Mouse (Mus musculus) liver, embryonic 11.5 days (tissue): ENCODE results near the gene Pla2g16. TPM values are rescaled to one million over a fixed set of nuclear protein-coding genes. Genes with fewer than 3 reads are reported as not detected.

Source experiments
- ATAC-seq: fragments of 200-750 bp; cut with Nextera tagmentation; replicated peaks from 2 replicates; pipeline ENCODE4 v1.8.0; 2017; ENCODE audit warnings: moderate number of reproducible peaks, mild to moderate bottlenecking, moderate TSS enrichment, moderate library complexity; ENCODE audit not compliant: low FRiP score
- DNase-seq: peaks from one replicate; pipeline ENCODE4 v3.0.0-alpha.2; 2017; ENCODE audit warnings: low spot score
- H3K27ac ChIP-seq: fragments of 300-500 bp; sonication (generic); 2 replicates; pipeline ENCODE4 v1.5.1; 2014; ENCODE audit warnings: mild to moderate bottlenecking, low read depth, low read length, control low read depth
- H3K27me3 ChIP-seq: fragments of 300-500 bp; sonication (generic); replicated peaks from 2 replicates; pipeline ENCODE4 v1.6.1; 2014; ENCODE audit warnings: low read length, mixed read lengths; ENCODE audit not compliant: control insufficient read depth, insufficient read depth
- H3K36me3 ChIP-seq: fragments of 300-500 bp; sonication (generic); 2 replicates; pipeline ENCODE4 v1.6.1; 2014; ENCODE audit warnings: mild to moderate bottlenecking, low read length, moderate library complexity, mixed read lengths; ENCODE audit not compliant: control insufficient read depth, insufficient read depth
- H3K4me1 ChIP-seq: fragments of 300-500 bp; sonication (generic); replicated peaks from 2 replicates; pipeline ENCODE4 v1.6.1; 2014; ENCODE audit warnings: low read length, mixed read lengths; ENCODE audit not compliant: control insufficient read depth, insufficient read depth
- H3K4me2 ChIP-seq: fragments of 300-500 bp; sonication (generic); 2 replicates; pipeline ENCODE4 v1.6.1; 2014; ENCODE audit warnings: mild to moderate bottlenecking, control low read depth, moderate library complexity
- H3K4me3 ChIP-seq: fragments of 300-500 bp; sonication (generic); 2 replicates; pipeline ENCODE4 v1.5.1; 2014; ENCODE audit warnings: low read depth, low read length, control low read depth
- H3K9ac ChIP-seq: fragments of 300-500 bp; sonication (generic); 2 replicates; pipeline ENCODE4 v1.6.1; 2014; ENCODE audit warnings: low read depth, low read length, control low read depth
- H3K9me3 ChIP-seq: fragments of 300-500 bp; sonication (generic); 2 replicates; pipeline ENCODE4 v1.6.1; 2016; ENCODE audit warnings: low read length, inconsistent platforms, mixed read lengths; ENCODE audit not compliant: control insufficient read depth
- WGBS: fragments of 180-500 bp; shearing (Covaris S2); extraction: QIAGEN DNeasy Blood & Tissue Kit; methylation state at CpG from one replicate; pipeline ENCODE4 v1.1.7; 2014; 5-methylcytosine and 5-hydroxymethylcytosine counted together
- polyA plus RNA-seq: library from polyadenylated mRNA; unstranded; fragments of >200 nt; fragmentation: Nextera tagmentation; extraction: Ambion mirVana; gene quantifications from 2 replicates; pipeline ENCODE4 v1.2.1, GENCODE M21; 2014

The Pla2g16 gene
- polyA plus RNA-seq, 1 experiment from 2014 or later = 16.0 TPM

DNA sequence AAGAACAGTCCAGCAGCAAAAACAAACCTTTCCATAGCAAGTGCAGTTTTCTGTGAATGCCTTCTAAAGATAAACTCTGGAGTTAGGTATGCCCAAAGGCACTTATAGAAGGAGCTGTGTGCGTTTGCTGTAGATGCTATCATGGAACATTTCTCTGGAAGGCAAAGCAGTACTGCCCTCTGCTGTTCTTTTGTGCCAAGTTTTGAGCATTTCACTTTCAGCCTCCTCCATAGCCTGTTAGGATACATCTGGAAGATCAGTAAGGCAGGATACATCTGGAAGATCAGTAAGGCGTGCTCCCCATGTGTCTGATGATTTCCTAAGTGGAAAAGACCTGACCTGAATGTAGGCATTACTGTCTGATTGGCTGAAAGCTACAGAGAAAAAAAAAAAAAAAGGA is 38.3 kb downstream of the Pla2g16 start:
- 13% methylated on average over 2 of the region's 2 CpGs for WGBS
- ATAC-seq (no peak), DNase-seq (no peak)
- Histone ChIP-seq H3K27me3 (no peaks in the 10 kb centered on the region), H3K4me3 (no peak overlapping the region), H3K9ac (no peak overlapping the region), H3K36me3 (no peaks in the 10 kb centered on the region), H3K4me1 (no peaks in the 10 kb centered on the region), H3K9me3 (no peaks in the 10 kb centered on the region), H3K4me2 (no peak overlapping the region), H3K27ac (no peak overlapping the region)

DNA sequence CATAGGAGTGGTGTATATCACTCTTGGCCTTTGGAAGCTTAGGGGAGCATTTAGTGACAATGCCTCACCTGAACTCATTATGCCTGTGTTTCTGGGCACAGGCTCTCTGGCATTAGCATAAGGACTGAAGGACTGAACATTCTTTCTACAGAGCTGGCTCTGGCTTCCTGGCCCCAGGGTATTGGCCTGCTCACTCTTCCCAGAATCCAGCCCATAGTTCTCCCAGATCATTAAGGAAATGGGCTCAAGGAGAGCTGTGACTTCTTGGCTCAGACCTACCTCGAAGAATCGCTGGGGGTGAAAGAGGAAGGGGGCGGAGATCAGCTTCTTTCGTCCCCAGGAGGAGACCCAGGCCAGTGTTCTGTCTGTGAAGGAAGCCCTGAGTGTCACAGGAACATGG is 41.2 kb downstream of the Pla2g16 start:
- Histone ChIP-seq H3K27ac (no peak overlapping the region), H3K9ac (no peak overlapping the region), H3K4me1 (no peaks in the 10 kb centered on the region), H3K4me3 (no peak overlapping the region), H3K4me2 (no peak overlapping the region), H3K27me3 (no peaks in the 10 kb centered on the region), H3K9me3 (no peaks in the 10 kb centered on the region), H3K36me3 (no peaks in the 10 kb centered on the region)
- WGBS = 37% methylated on average over 4 of the region's 4 CpGs
- ATAC-seq = no peak
- DNase-seq = no peak

DNA sequence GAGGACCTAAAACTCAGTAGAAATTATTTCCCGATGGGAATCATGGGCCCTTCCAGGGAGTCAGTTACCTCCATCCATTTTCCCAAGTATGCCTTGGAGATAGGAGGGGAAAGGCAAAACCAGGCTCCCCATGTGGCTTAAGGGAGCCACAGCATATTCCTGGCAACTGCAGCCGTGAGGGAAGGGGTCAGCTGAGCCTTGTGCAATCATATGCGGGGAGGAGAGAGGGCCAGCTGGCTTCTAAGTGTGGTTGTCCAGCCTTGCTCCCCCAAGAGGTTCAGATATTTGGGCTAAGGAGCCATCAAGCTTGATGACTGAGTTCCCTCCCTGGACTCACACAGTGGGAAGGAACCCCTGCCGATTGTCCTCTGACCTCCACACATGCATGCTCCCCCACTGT is 44.3 kb downstream of the Pla2g16 start:
- no peaks in the 10 kb centered on the region for H3K27me3 ChIP-seq
- no peak overlapping the region for H3K4me2 ChIP-seq
- H3K9ac ChIP-seq = no peak overlapping the region
- no peak overlapping the region for H3K27ac ChIP-seq
- H3K4me3 ChIP-seq = no peak overlapping the region
- WGBS = 74% methylated on average over 4 of the region's 4 CpGs
- H3K9me3 ChIP-seq = no peaks in the 10 kb centered on the region
- ATAC-seq (no peak), DNase-seq (no peak)
- H3K4me1 ChIP-seq = peaks cover 4% of the 10 kb centered on the region
- no peaks in the 10 kb centered on the region for H3K36me3 ChIP-seq

DNA sequence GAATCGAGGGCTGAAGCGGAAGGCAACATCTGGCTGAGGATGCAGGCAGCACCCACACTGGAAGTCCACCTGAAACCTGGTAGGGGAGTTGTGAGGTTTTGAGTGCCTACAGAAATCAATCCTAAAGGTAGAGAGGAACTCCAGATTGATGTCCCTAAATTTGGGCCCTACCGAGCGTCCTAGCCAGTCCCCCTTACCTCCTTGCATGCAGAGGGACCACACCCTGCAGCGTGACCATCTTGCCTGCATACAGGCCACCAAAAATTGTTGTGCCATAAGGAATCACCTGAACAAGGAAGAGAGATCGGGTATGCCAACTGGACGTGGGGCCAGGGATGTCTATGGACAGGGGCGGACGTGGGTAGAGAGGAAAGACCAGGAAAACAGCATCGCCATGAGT is 46.8 kb downstream of the Pla2g16 start:
- H3K4me2 ChIP-seq = no peak overlapping the region
- H3K27me3 ChIP-seq = peaks cover 5% of the 10 kb centered on the region; the same call in 1 of the 2 replicates
- ATAC-seq (no peak), DNase-seq (no peak)
- no peak overlapping the region for H3K4me3 ChIP-seq
- H3K36me3 ChIP-seq = no peaks in the 10 kb centered on the region
- H3K27ac ChIP-seq = no peak overlapping the region
- H3K4me1 ChIP-seq = peaks cover 9% of the 10 kb centered on the region
- no peaks in the 10 kb centered on the region for H3K9me3 ChIP-seq
- WGBS = 87% methylated on average over 10 of the region's 10 CpGs
- no peak overlapping the region for H3K9ac ChIP-seq

DNA sequence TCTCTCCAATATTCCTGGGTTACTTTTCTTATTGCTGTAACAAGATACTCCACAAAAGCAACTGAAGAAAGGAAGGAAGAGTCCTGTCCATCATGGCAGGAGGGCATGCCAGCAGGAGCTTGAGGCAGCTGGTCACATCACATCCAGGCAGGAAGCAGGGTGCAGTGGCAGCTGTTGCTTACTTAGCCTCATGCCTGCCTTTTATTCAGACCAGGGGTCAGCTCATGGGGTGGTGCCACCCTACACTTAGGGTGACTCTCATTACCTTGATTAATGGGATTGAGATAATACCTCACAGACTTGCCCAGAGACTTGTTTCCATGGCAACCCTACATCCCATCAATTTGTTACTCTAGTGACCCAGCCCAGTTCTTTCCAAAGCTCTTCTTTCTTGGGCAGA is 47.8 kb downstream of the Pla2g16 start:
- H3K9ac ChIP-seq = no peak overlapping the region
- H3K4me2 ChIP-seq = no peak overlapping the region
- no peaks in the 10 kb centered on the region for H3K36me3 ChIP-seq
- no peak overlapping the region for H3K4me3 ChIP-seq
- peaks cover 8% of the 10 kb centered on the region; the same call in 1 of the 2 replicates for H3K27me3 ChIP-seq
- ATAC-seq = no peak
- H3K4me1 ChIP-seq = peaks cover 9% of the 10 kb centered on the region
- no peak overlapping the region for H3K27ac ChIP-seq
- no peak for DNase-seq
- H3K9me3 ChIP-seq = no peaks in the 10 kb centered on the region

DNA sequence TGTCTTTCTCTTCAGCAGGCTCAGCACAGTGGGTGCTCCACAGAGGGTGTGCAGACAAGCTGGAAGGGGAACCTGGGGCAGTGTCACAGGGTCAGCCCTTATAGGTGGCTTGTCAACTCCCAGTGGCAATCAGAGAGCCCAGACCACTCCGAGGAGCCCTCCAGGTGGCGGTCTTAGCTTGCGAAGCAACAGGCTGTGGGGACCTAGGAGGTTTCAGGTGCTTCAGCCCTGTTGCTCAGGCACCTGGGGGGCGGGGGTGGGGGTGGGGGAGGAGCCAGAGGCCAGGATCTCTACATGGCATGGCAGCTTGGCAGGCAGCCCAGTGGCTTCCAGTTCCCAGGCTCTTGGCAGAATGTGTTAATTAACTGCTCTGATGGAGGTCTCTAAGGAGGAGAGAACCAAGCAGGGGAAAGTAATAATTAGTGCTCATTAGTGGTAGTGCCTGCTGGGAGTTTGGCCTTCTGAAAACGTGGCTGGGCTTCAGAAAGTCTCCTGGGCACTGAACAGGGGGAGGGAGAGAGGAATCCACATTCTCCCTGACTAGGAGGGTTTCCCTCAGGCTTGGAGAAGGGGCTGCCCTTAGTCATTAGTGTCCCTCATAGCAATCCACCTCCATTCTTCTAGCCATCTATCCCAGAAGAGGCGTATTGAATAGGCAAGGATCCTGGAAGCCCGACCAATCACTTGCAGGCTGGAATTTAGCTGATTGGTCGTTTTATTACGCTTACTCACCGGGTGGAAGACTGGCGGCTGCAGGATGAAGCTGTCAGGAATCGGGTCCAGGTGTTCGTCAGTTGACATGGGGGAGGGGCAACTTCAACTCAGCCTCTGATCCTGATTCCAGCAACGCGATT is 48.9 kb downstream of the Pla2g16 start:
- 6% methylated on average over 15 of the region's 15 CpGs for WGBS
- Histone ChIP-seq H3K36me3 (no peaks in the 10 kb centered on the region), H3K4me1 (peaks cover 9% of the 10 kb centered on the region), H3K27me3 (peaks cover 8% of the 10 kb centered on the region; the same call in 1 of the 2 replicates), H3K27ac (no peak overlapping the region), H3K9me3 (no peaks in the 10 kb centered on the region), H3K9ac (no peak overlapping the region), H3K4me3 (peak overlapping the region; percentile 20), H3K4me2 (peak overlapping the region; percentile 57)
- no peak for ATAC-seq
- no peak for DNase-seq

DNA sequence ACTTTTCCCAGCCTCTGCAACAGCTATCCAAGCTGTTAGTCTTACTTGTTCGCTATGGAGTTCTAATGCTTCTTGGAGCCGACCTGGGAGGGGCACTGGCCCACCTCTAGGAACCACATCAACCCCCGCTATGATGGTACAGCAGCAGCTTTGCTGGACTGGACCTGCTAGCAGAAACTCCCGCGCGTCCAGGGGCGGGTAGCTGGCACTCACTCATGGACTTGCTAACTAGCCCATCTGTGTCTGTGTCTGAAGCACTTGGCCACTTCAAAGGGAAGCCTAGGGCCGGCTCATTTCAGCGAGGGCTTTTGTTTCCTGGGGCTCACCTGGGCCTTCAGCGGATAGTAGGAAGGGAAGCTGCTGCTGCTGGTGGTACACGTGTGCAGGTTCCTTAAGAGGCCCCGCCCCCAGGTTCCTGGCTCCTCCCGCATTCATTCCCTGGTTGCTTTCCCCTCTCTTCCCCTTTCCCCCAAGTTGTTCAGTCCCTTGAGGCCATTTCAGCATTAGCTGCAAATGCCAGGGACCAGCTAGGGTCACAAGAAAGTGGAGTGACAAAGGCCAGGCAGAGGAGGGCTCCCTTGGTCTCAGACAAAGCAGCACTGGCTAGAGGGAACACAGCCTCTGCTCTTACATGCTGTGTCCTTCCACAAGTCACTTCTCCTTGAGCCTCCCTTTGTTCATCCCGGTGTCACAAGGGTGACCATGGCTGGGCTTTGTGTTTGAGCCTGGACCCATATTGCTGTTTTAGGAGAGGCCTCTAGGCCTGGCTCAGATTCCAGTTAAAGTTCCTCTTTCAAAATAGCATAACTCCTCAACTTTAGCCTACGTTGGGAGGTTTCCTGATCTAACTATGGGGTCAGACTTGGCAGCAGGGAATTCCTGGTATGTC is 49.8 kb downstream of the Pla2g16 start, which contains the start of gene Lgals12:
Lgals12 (minus strand) TSS at position 393 of the 889 bp plus-strand sequence.
- ATAC-seq (no peak), DNase-seq (peak; percentile 10)
- 9% methylated on average over 15 of the region's 15 CpGs for WGBS
- Histone ChIP-seq H3K4me3 (peak within 1 kb of the TSS; percentile 20), H3K4me1 (peaks cover 9% of the 10 kb centered on the region), H3K27me3 (peaks cover 15% of the 10 kb centered on the region), H3K9ac (no peak within 1 kb of the TSS), H3K4me2 (peak within 1 kb of the TSS; percentile 57), H3K9me3 (no peaks in the 10 kb centered on the region), H3K27ac (no peak within 1 kb of the TSS), H3K36me3 (no peaks in the 10 kb centered on the region)

DNA sequence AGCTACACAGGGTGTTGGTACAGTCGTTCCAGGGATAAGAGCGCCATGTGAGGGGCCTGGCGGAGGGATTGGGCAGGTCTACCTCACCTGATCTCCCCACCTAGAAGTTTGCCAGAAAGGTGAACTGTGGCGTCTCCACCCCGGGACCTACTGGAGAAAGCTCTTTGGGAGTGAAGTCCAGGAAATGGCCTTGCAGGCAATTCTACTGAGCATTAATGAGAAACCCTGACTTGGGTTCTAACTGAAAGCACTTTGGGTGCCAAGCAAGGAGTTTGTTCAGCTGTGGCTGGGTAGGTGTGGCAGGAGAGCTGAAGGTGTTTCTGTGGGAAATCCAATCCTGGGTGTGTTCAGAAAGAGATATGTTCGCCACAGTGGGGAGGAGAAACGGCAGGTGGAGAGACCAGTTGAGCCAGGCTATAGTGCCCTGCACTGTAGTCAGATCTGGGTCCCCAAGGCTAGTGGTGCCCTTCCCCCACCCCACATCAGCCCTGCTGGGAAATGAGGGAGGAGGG is 50.5 kb downstream of the Pla2g16 start:
- H3K27me3 ChIP-seq = peaks cover 22% of the 10 kb centered on the region
- H3K9ac ChIP-seq = no peak overlapping the region
- H3K4me3 ChIP-seq = no peak overlapping the region
- no peaks in the 10 kb centered on the region for H3K36me3 ChIP-seq
- H3K9me3 ChIP-seq = no peaks in the 10 kb centered on the region
- no peak overlapping the region for H3K27ac ChIP-seq
- ATAC-seq (no peak), DNase-seq (peak; percentile 18)
- no peak overlapping the region for H3K4me2 ChIP-seq
- 70% methylated on average over 7 of the region's 7 CpGs for WGBS
- H3K4me1 ChIP-seq = peaks cover 12% of the 10 kb centered on the region
